Mouse (Mus musculus) frontal cortex, postnatal 25 days (tissue): ENCODE data around the gene Git2.

ENCODE experiments used
- DNase-seq, 2 experiments: peaks; one replicate each; pipeline ENCODE4 v3.0.0; 2022; ENCODE audit warnings: low spot score in 2 of 2

Git2 gene

DNA sequence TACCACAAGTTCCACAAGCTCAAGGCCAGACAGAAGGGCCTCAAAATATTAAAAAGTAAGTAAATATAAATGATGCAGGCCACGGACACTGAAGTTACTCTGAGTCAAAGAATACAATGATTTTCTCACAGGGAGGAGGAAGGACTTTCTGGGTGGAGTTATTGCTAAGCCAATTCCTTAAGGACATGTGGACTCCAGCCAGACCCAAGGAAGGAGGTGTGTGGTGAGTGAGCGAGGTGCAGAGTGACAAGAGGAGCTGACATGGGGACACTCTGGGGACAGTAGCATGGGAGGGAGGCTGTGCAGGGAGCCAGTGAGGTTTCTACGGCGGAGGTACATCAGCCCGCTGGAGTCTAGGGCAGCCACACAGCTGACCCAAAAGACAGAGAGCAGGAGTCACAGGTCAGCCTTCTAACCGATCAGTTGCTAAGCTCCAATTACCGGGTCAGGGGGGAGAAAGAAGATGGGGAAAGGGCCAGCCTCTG, 88.5 kb downstream of the Git2 start:
- no peak for DNase-seq

DNA sequence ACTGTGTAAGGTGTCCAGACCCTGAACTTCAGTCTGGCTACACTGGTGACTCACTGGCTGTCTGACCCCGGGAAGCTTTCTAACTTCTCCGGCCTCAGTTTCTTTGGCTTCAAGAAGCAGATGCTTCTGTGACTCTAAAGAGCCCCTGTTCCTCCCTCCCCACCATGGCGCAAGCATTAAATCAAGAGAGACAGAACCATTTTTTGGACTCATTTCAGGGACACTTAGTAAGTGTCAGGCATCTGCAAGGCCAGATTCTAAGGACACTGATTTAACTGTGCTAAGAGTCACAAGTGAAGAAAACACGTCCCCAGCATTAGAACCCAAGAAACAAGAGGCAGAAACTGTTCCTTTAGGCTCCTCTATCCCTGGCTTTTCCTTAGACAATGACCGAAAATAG, 89.3 kb downstream of the Git2 start:
- no peak for DNase-seq

DNA sequence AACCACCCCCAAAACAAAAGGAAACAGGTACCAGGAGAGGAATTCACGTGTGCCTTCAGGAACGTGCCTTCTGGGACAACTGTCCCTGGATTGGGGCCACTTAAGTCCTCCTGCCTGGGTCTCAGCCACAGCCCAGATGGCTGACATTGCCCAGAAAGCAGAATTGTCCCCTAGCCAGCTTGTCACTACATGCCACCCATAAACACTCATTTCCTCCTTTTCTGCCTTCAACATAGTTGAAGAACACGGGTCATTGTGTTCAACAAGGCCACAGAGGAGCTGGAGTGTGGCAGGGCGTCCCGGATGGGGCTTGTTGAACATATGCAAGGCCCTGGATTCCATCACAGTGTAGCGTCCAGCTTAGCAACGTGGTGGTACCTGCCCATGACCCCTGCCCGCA, 93.6 kb downstream of the Git2 start:
- no peak for DNase-seq

DNA sequence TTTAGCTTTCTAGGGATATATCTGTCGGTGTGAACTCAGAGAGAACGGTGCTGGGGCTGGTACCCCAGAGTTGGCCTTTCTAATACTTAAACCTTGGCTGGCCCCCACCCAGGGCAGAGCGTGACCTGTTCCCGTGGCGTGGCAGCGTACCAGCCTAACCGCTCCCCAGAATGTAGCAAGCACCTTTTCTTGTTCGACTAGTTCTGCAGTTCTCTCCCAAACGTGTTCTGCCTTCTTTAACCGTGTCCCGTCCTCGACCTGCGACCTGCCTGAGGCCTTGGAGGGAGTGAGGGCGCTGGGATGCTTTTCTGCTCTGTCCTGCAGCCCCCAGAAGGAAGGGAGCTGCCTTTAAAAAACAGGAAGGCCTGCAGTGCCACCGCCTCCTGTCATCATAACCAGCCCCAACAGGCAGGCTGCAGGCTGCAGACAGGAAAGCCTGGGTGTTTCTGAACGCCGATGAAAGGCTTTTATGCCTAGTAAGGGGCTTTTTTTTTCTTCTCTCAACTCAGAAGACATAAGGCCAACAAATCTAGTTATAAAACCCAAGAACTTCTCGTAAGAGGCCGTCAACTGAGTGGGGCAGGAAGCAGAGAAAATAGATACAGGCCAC, 94.5 kb downstream of the Git2 start:
- no peak for DNase-seq

DNA sequence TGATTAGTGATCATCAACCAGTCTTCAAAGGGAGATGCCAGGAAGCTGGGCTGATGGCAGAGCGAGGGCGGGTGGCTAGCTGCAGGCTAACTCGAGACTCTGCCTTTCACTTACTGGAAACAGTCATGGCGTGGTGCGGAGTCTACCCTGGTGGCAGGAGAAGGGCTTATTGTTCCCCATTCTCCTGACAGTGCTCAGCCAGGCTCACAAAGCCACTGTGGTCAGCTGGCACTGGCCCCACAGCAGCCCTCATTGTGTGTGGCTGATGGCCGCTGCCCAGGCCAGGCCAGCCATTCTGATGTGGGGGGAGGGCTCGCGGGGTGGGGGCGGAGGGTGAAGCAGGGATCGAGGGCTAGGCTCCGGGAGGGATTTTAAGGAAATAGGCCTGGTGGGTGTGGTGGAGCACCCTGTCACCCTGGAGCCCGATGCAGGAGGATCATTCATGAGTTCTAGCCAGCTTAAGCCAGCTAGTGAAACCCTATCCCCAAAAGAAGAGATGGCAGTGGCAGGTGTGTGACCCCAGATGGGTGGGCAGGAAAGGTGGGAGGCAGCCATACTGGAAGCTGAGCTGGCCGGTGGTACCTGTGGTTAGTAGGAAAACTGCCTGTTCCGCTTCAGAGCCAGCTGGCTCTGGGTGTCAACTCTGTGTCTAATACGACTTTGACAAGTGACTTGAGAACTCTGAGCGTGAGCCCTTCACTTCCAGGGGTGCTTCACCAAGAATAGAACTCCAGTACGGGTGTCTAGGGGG, 95.3 kb downstream of the Git2 start:
- no peak for DNase-seq
